Mouse (Mus musculus) limb, embryonic 13.5 days (tissue): ENCODE results near the gene Cep97. TPM values are rescaled to one million over a fixed set of nuclear protein-coding genes. Genes with fewer than 3 reads are reported as not detected.

Source experiments
- ATAC-seq: fragments of 200-750 bp; cut with Nextera tagmentation; 2 replicates; pipeline ENCODE4 v1.8.0; 2017; ENCODE audit warnings: low read depth, moderate number of reproducible peaks, moderate TSS enrichment; ENCODE audit not compliant: low FRiP score
- H3K27ac ChIP-seq: fragments of 300-500 bp; sonication (generic); 2 replicates; pipeline ENCODE4 v1.5.1; 2015; ENCODE audit warnings: inconsistent platforms, mild to moderate bottlenecking, moderate library complexity
- H3K27me3 ChIP-seq: fragments of 300-500 bp; sonication (generic); 2 replicates; pipeline ENCODE4 v1.6.1; 2015; ENCODE audit warnings: mild to moderate bottlenecking, inconsistent platforms
- H3K36me3 ChIP-seq: fragments of 300-500 bp; sonication (generic); 2 replicates; pipeline ENCODE4 v1.6.1; 2015; ENCODE audit warnings: inconsistent platforms, mild to moderate bottlenecking, moderate library complexity
- H3K4me1 ChIP-seq: fragments of 300-500 bp; sonication (generic); 2 replicates; pipeline ENCODE4 v1.6.1; 2015; ENCODE audit warnings: inconsistent platforms
- H3K4me2 ChIP-seq: fragments of 300-500 bp; sonication (generic); replicated peaks from 2 replicates; pipeline ENCODE4 v1.6.1; 2015; ENCODE audit warnings: inconsistent platforms, mild to moderate bottlenecking, moderate library complexity
- H3K4me3 ChIP-seq: fragments of 300-500 bp; sonication (generic); 2 replicates; pipeline ENCODE4 v1.5.1; 2015; ENCODE audit warnings: moderate library complexity, mild to moderate bottlenecking, inconsistent platforms
- H3K9ac ChIP-seq: fragments of 300-500 bp; sonication (generic); 2 replicates; pipeline ENCODE4 v1.6.1; 2015; ENCODE audit warnings: mild to moderate bottlenecking, inconsistent platforms
- H3K9me3 ChIP-seq: fragments of 300-500 bp; sonication (generic); 2 replicates; pipeline ENCODE4 v1.6.1; 2016; ENCODE audit warnings: inconsistent platforms
- WGBS: fragments of 180-500 bp; shearing (Covaris S2); methylation state at CpG from one replicate; pipeline ENCODE4 v1.1.7; 2015; 5-methylcytosine and 5-hydroxymethylcytosine counted together
- polyA plus RNA-seq: library from polyadenylated mRNA; unstranded; fragments of >200 nt; fragmentation: Nextera tagmentation; extraction: Ambion mirVana; gene quantifications from 2 replicates; pipeline ENCODE4 v1.2.1, GENCODE M21; 2015

The Cep97 gene
- polyA plus RNA-seq, 1 experiment from 2014 or later, result 10.9 TPM

DNA sequence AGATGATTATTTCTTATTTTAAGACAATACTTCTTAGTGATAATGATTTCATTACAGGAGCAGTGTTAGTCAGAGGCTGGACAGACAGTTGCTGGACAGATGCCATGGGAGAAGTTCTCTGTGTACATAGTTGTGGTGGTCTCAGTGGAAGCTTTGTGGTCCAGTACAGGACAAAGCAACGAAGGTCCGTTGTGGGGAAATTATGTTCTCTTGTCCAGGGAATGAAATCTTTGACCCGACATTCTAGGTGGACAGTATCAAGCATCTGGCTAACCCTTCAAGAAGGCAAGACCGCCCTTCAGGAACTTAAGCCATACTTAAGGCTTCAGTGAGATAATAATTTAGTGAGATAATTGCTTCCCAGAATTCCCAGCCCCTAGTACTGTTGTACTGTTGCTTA is 4.1 kb upstream of the Cep97 start:
- Histone ChIP-seq H3K4me3 (no peak overlapping the region), H3K4me2 (no peak overlapping the region), H3K36me3 (no peaks in the 10 kb centered on the region), H3K27me3 (no peaks in the 10 kb centered on the region), H3K9me3 (no peaks in the 10 kb centered on the region), H3K9ac (no peak overlapping the region), H3K4me1 (peaks cover 2% of the 10 kb centered on the region; the same call in 1 of the 2 replicates), H3K27ac (no peak overlapping the region)
- WGBS, result 81% methylated on average over 4 of the region's 4 CpGs
- ATAC-seq, result no peak

DNA sequence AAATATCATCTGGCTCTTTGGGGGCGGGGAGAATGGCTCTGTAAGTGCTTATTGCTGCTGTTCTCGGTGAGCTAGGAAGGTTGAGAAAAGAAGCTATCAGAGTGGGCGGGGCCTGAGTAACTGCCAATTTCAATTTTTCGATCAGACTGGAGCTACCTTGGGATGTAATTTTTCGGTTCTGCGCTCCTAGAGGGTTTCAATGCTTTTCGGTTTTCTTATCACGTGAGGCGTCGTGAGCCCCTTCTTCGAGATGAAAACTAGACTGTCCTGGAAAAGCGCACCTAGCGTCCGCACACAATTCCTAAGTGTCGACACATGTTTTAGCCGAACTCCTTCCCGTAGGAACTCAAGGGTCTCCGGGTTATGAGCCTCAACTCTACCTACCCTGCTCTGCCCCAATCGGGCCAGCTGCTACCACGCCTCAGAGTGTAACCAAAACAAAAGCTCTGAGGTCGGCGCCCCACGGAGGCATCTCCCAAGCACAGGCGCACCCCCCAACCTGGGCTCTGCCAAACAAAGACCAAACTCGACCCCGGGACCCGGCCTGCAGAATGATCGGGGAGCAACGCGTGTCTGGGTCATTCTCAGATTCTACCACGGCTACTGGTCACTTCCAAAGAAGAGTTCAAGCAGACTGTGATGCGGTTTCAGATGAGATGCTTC is 843 bp downstream of the Cep97 start:
- H3K4me2 ChIP-seq, result peak overlapping the region; percentile 74
- H3K4me1 ChIP-seq, result peaks cover 5% of the 10 kb centered on the region; the same call in 1 of the 2 replicates
- 1% methylated on average over 32 of the region's 32 CpGs for WGBS
- ATAC-seq, result 0 out of 2 replicates have a peak, but pooled peaks have one; percentile 18
- H3K9ac ChIP-seq, result peak overlapping the region; percentile 83
- no peaks in the 10 kb centered on the region for H3K9me3 ChIP-seq
- H3K27me3 ChIP-seq, result no peaks in the 10 kb centered on the region
- peaks cover 15% of the 10 kb centered on the region for H3K36me3 ChIP-seq
- H3K27ac ChIP-seq, result peak overlapping the region; percentile 70; the same call in 1 of the 2 replicates
- H3K4me3 ChIP-seq, result peak overlapping the region; percentile 76

DNA sequence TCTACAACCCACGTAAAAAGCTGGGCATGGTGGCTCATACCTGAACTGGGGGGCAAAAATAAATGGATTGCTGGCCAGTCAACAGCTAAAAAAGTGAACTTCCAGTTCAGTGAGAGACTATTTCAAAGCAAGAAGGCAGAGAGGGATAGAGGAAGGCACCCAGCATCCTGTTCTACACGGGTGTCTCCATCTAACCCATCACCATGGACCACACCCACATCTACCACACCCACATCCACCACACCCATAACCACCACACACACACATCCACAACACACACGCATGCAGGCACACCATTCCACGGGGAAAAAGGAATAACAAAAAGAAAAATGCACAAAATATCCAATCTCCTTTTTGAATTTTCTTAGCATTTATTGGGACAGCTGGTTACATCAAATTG is 10.6 kb downstream of the Cep97 start:
- Histone ChIP-seq H3K4me3 (no peak overlapping the region), H3K27ac (no peak overlapping the region), H3K36me3 (peaks cover 72% of the 10 kb centered on the region), H3K4me1 (no peaks in the 10 kb centered on the region), H3K27me3 (no peaks in the 10 kb centered on the region), H3K4me2 (no peak overlapping the region), H3K9ac (no peak overlapping the region), H3K9me3 (no peaks in the 10 kb centered on the region)
- ATAC-seq, result no peak
- 94% methylated on average over 4 of the region's 4 CpGs for WGBS

DNA sequence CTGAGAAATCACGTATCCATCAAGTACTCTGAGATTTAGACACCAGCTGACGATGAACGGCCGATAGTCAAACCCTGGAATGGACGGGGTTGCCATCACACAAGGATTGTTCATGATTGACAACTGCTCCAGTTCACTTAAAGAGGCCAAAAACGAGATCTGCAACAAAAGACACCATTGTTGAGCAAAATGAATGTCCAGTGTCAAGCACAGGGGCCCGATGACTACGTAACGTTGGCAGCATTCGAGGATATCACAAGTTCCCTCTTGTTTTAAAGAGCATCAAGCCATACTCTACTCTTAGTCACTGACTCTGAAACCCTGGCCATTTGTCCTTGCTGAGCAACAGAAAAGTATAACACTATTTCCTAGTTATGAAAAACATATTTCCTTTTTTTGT is 12.6 kb downstream of the Cep97 start:
- Histone ChIP-seq H3K4me1 (no peaks in the 10 kb centered on the region), H3K36me3 (peaks cover 77% of the 10 kb centered on the region), H3K9ac (no peak overlapping the region), H3K27ac (no peak overlapping the region), H3K4me3 (no peak overlapping the region), H3K9me3 (no peaks in the 10 kb centered on the region), H3K4me2 (no peak overlapping the region), H3K27me3 (no peaks in the 10 kb centered on the region)
- ATAC-seq, result no peak
- 94% methylated on average over 10 of the region's 10 CpGs for WGBS

DNA sequence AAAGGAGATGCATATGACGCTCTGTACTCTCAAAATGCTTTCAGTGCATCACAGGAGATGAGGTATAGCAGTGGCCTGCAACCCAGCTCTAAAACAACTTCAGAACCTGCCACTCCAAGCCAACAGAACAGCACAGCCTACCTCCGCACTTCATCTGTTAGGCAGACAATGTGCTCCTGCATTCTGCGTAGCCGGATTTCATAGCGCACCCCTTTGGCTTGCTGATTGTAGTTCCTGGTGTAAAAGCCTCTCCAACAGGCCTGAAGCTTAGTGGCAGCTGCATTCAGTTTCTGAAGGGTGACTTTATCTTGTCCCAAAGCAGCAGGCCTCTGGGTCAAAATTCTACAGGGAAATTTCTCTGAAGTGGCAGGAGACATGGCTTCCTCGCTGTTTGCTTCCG is 19.9 kb downstream of the Cep97 start:
- no peak overlapping the region for H3K27ac ChIP-seq
- H3K27me3 ChIP-seq, result no peaks in the 10 kb centered on the region
- no peak overlapping the region for H3K9ac ChIP-seq
- ATAC-seq, result no peak
- no peaks in the 10 kb centered on the region for H3K9me3 ChIP-seq
- H3K36me3 ChIP-seq, result peaks cover 87% of the 10 kb centered on the region
- no peak overlapping the region for H3K4me2 ChIP-seq
- H3K4me3 ChIP-seq, result no peak overlapping the region
- H3K4me1 ChIP-seq, result no peaks in the 10 kb centered on the region
- WGBS, result 94% methylated on average over 7 of the region's 7 CpGs

DNA sequence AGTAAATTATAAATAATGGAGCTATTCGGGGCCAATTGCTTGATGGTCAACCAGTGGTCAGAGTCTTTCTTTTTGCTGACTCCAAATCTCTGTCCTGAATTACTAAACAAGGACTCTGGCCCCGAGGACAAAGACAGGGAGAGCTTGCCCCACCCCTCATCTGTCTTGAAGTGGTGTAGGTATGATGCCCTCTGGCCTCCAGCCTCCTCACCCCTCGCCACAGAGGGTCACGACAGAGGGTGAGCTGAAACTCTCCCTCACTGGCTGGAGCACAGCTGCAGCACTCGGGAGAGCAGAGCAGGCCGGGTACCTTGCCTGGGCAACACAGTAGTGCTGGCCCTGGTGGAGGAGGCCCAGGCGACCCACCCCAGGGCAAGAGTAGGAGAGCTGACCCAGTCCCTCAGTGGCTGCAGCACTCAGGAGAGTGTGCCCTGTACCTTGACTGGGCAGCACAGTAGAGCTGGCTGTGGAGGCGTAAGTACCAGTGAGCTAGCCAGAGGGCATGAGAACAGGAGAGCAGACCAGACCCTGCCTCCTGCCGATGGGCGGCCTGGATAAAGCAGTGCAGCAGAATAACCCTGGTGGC is 24.4 kb downstream of the Cep97 start:
- H3K9me3 ChIP-seq, result no peaks in the 10 kb centered on the region
- H3K27ac ChIP-seq, result no peak overlapping the region
- H3K4me1 ChIP-seq, result no peaks in the 10 kb centered on the region
- H3K4me2 ChIP-seq, result no peak overlapping the region
- no peak overlapping the region for H3K9ac ChIP-seq
- ATAC-seq, result no peak
- H3K4me3 ChIP-seq, result no peak overlapping the region
- 91% methylated on average over 10 of the region's 10 CpGs for WGBS
- H3K27me3 ChIP-seq, result no peaks in the 10 kb centered on the region
- H3K36me3 ChIP-seq, result peaks cover 70% of the 10 kb centered on the region

DNA sequence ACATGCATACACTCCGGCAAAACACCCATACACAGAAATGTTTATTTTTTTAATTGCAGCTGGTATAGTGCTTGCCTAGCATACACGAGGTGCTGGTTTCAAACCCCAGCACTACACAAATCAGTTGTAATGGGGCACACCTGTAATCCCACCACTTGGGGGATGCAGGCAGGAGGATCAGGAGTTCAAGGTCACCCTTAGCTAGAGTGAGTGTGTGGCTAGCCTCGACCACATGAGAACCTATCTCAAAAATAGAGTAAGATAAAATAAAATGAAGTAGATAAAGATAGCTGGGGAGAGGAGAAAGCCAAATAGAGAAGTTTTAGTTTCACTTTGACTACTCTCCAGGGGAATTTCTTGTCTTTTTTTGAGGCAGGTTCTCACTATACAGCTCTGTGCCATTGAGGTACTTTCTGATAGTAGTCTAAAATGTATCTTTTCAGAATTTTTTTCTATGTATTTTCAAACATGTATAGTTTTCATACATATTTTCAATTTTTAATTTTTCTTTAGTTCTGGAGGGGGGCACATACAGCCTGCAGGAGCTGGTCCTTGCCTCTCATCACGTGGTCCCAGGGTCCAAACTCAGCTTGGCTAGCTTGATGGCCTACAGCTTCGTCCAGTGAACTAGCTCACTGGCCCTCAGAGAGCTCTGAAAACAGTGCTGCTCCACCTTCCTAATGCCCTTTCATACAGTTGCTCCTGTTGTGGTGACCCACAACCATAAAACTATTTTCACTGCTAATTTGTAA is 27.6 kb downstream of the Cep97 start:
- Histone ChIP-seq H3K4me1 (no peaks in the 10 kb centered on the region), H3K27me3 (no peaks in the 10 kb centered on the region), H3K27ac (no peak overlapping the region), H3K9ac (no peak overlapping the region), H3K9me3 (no peaks in the 10 kb centered on the region), H3K4me2 (no peak overlapping the region), H3K36me3 (peaks cover 55% of the 10 kb centered on the region), H3K4me3 (no peak overlapping the region)
- WGBS, result 86% methylated on average over 5 of the region's 5 CpGs
- ATAC-seq, result no peak

DNA sequence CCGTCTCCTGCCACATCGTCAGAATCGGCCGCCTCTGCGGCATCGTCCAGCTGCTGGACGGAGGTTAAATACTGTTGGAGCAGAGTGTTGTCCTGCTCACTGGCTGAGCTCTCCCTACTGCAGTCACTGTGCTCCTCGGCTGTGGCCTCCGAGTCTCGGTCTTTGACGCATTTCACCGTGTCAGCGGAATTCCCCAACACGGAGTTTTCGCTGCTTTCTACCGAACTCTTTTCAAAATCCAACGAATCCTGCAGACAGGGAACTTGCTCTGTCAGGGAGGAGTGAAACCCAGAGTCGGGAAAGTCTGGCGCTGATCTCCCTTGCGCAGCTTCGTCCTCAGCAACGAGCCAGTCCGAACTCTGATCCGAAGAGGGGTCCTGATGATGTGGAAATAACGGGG is 29.3 kb downstream of the Cep97 start:
- no peak overlapping the region for H3K4me2 ChIP-seq
- no peaks in the 10 kb centered on the region for H3K27me3 ChIP-seq
- H3K4me1 ChIP-seq, result no peaks in the 10 kb centered on the region
- peaks cover 41% of the 10 kb centered on the region for H3K36me3 ChIP-seq
- H3K27ac ChIP-seq, result no peak overlapping the region
- H3K9me3 ChIP-seq, result no peaks in the 10 kb centered on the region
- H3K9ac ChIP-seq, result no peak overlapping the region
- no peak overlapping the region for H3K4me3 ChIP-seq
- no peak for ATAC-seq
- 91% methylated on average over 25 of the region's 25 CpGs for WGBS

DNA sequence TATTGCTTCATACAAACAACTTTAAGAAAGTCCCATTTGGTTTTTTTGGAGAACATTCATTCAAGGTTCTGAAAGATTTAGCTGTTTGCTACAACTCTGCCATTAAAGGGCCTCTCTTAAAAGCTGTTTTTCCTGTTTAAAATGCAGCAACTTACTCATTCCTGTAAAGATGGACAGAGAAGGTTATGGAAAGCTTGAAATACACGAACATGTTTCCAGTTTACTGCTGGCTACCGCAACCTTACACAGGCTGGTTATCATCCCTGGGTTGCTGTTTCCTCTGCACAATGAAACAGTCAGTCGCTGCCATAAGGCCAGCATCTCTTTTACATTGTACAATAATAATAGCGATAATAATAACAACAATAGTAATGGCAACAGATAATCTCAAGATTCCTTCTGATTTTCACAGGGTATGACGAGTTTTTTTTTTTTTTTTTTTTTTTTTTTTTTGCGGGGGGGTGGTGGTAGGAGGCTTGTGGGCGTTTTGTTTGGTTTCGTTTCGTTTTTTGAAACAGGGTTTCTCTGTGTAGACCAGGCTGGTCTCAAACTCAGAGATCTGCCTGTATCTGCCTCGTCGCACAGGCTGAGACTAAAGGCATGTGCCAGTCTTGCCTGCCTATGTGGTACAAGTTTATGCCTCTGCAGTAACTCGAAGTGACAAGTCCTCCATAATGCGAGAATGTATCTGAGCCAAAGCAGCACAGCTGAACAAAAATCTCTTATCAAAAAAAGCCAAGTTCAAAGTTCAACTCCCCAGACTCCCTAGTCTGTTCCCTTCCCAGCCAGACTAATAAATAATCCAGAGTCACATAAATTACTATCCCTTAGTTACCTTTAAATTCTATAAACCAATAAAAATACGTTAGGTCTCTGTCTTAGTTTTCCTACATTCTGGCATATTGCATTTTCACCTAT is 32.6 kb downstream of the Cep97 start:
- Histone ChIP-seq H3K4me3 (no peak overlapping the region), H3K9me3 (no peaks in the 10 kb centered on the region), H3K9ac (no peak overlapping the region), H3K4me2 (no peak overlapping the region), H3K4me1 (no peaks in the 10 kb centered on the region), H3K36me3 (peaks cover 26% of the 10 kb centered on the region), H3K27ac (no peak overlapping the region), H3K27me3 (no peaks in the 10 kb centered on the region)
- no peak for ATAC-seq
- WGBS, result 86% methylated on average over 14 of the region's 14 CpGs

DNA sequence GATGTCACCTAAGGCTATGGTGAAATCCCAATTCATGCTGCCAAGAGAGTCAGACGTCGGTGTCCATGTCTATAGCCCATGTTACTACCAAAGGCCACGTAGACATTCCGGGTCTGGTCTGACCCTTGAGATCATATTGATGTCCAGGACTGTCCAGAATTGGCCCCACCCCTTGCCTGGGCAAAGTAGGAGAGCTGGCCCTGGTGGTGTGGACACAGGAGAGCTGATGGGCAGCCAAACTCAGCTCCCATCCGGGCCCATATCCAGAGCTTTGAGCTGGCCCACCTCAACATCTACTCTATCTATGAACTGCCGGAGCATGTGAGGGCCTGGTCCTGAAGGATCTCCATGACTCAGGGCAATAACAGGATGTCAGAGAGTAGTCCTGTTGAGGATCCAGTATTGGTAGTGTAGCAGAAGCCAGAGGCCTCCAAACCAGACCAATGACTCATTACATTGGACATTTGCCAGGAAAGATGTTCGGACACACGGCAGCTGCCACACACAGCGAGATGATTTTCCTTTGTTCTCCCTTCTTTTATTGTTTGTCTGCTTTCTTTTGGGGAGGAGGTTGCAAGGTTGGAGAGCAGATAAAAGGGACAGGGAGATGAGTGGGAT is 36.2 kb downstream of the Cep97 start:
- ATAC-seq, result no peak
- H3K27me3 ChIP-seq, result no peaks in the 10 kb centered on the region
- H3K9me3 ChIP-seq, result no peaks in the 10 kb centered on the region
- H3K4me2 ChIP-seq, result no peak overlapping the region
- peaks cover 15% of the 10 kb centered on the region for H3K4me1 ChIP-seq
- no peaks in the 10 kb centered on the region for H3K36me3 ChIP-seq
- no peak overlapping the region for H3K27ac ChIP-seq
- WGBS, result 88% methylated on average over 9 of the region's 9 CpGs
- no peak overlapping the region for H3K9ac ChIP-seq
- H3K4me3 ChIP-seq, result no peak overlapping the region

DNA sequence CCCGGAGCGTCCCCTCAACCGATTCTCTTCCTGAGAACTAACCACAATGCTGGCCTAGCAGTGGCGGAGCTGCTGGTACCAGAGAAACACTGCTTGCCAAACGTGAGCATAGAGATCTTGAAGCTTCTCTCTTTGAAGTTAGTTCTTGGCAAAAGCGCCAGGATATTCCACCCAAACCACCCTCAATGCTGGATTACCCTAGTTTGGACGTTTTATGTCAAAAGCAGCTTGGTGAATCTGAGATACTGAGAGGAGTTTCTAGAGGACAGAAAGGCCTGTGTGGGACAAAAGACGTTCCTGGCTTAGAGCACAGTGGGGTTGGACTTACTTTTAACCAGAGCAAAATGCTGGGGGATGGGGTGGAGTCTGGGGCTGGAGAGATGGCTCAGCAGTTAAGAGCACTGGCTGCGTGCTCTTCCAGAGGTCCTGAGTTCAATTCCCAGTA is 39.0 kb downstream of the Cep97 start:
- 5% methylated on average over 9 of the region's 9 CpGs for WGBS
- no peaks in the 10 kb centered on the region for H3K36me3 ChIP-seq
- H3K4me3 ChIP-seq, result peak overlapping the region; percentile 72
- ATAC-seq, result peak; percentile 9; the same call in 1 of the 2 replicates
- H3K27ac ChIP-seq, result peak overlapping the region; percentile 61; the same call in 1 of the 2 replicates
- peak overlapping the region; percentile 80 for H3K9ac ChIP-seq
- H3K27me3 ChIP-seq, result no peaks in the 10 kb centered on the region
- peaks cover 15% of the 10 kb centered on the region for H3K4me1 ChIP-seq
- peak overlapping the region; percentile 90 for H3K4me2 ChIP-seq
- no peaks in the 10 kb centered on the region for H3K9me3 ChIP-seq
